Mouse (Mus musculus) natural killer cell, adult 2 months (primary cell): ENCODE data around the gene Katnal1.

Experiments
- DNase-seq, 2 experiments: peaks; one replicate each; pipeline ENCODE4 v3.0.0; 2022; ENCODE audit warnings: low spot score in 2 of 2

Katnal1 gene

GRCm38 (mm10) chr5:148879218-148879617 is 49.9 kb downstream of the Katnal1 start:
- peak in 1 of 2 experiments; percentile 36 for DNase-seq

DNA sequence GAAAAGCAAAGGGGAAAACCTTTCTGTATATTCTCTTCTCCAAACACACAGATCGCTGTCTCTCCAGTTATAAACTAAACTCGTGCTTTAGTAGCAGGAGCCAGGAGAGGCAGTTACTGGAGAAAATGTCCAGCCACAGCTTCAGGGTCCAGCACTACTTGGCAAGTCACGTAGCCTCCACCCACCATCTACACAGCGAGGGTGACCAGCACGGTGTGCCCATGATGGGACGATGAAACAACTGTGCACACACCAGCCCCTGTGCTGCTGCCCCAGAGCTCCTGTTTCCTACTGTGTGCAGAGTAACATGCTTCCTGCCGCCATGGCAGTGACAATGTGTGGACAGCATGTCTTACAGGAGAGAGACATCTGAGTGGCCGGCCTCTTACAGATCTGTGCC is 56.0 kb downstream of the Katnal1 start:
- DNase-seq = no peak

GRCm38 (mm10) chr5:148869583-148869982 is 59.5 kb downstream of the Katnal1 start:
- DNase-seq = no peak

DNA sequence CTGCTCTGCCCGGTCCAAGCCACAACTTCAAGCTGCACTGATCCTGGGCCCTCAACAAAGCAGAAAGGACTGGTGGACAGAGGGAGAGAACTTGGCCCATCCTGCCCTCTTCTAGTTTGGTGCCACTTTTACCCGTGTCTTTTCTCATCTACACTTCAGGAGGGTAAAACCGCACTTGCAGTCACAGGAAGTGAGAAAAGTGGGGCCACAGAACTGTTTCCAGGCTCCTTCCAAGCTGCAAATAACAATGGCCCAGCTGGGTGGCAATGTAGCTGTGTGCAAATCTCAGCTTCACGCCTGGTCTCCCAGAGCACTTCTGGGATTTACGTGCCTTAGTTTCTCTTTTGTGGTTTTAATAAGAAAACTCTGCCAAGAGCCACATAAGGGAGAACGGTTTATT is 61.4 kb downstream of the Katnal1 start:
- DNase-seq = peak; percentile 65 to 67

DNA sequence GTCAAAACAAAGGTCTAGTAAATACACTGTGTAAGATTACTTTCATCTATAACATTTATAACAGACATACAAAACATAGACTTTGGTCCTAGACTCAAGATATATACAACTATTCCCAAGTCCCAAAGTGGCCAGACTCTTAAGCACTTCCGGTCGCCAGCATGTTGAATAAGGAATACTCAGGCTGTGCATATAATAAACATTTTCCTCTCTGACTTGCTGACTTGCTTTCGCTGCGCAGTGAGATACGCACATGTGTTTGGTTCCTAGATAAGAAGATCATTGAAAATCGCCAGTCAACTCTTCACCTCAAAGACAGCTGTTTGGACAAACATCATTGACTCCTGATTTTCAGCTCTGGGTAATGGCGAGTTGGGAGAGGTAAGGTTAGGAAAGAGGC is 61.9 kb downstream of the Katnal1 start:
- no peak for DNase-seq

- peak; percentile 75 to 86 for DNase-seq
These were observed 62.5 kb downstream of the Katnal1 start for GRCm38 (mm10) chr5:148866571-148866970.

DNA sequence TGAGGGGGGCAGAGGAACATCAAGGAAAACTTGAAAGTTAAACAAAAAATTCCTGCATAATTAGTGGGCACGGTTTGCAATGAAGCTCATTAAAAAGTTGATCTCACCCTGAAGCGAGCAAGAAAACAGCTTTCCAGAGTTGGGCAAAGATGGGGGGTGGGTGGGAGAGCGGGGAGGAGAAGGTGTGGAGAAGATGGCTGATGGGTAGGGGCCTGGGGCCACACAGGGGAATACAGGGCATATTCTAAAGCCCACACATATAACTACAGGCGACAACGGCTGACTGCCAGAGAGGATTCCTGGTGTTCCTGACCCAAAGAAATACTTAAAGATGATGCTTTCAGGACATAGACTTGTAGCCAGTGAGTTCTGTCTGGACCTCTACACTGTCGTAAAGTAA is 65.7 kb downstream of the Katnal1 start:
- DNase-seq = no peak

GRCm38 (mm10) chr5:148862853-148863252 is 66.3 kb downstream of the Katnal1 start:
- DNase-seq = no peak

- DNase-seq = no peak
These were observed 67.0 kb downstream of the Katnal1 start for GRCm38 (mm10) chr5:148862136-148862535.

DNA sequence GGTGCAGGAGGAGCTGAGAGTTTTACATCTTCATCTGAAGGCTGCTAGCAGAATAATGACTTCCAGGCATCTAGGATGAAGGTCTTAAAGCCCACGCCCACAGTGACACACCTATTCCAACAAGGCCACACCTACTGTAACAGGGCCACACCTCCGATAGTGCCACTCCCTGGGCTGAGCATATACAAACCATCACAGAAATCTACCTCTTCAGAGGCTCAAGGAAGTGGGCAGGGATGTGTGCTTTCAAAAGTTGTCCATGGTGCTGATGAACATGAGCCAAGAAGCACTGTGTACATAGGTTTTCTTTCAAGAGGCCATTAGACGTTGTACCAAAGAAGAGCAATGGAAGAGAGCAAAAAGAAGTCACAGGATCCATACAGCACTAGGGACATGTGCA is 71.6 kb downstream of the Katnal1 start:
- DNase-seq = no peak

DNA sequence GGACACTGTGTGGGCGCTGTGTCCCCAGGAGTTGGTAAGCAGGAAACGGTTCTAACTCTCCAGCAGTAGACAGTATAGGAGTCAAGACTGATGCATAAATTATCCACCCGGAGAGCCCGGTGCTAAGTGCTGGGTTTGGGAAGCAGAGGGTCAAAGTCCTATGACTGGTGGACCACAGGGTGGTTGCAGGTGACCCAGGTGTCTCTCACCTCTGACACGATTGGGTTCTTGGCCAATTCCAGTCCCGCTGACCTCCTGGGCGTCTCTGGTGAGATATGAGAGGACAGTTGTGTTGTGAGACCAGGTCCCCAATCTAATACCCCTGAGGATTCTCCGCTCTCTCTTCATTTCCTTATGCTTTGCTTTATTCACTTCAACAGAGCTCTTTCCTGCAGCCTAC is 74.1 kb downstream of the Katnal1 start:
- DNase-seq = no peak

DNA sequence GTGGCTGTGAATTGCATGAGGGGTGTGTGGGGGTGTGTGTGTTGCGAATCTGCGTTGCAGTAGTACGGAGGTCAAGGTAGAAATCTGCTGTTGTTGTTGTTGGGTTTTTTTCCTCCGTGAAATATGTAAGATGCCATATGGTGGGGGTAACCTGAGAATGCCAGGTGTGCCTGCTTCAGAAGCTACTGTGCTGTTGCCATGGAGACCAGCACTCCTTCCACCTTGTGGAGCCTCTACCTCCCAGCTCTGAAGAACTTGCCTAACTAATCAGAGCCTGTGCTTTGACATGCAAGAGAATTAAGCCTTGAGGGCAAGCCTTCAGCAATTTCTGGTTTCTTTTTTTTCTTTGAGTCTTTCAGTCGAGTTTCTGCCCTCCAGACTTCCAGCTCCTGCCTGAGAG is 75.0 kb downstream of the Katnal1 start:
- DNase-seq = no peak

DNA sequence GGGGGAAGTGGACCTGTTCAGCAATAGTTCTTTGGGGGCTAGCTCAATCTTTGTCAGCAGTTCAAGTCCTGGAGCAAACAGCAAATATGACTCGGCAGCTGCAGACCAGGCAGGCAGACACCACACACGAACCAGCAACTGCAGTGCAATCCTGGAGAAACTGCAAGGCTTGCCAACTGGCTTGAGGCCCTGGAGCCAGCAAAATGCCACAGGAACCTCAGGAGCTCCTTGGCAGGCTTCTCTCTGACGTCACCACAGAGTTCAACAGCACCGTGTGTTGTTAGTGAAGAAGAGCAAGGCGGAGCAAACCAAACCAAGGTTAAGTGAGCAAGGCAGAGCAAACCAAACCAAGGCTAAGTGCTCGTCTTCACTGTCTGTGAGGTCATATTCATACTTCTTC is 79.6 kb downstream of the Katnal1 start:
- no peak for DNase-seq

DNA sequence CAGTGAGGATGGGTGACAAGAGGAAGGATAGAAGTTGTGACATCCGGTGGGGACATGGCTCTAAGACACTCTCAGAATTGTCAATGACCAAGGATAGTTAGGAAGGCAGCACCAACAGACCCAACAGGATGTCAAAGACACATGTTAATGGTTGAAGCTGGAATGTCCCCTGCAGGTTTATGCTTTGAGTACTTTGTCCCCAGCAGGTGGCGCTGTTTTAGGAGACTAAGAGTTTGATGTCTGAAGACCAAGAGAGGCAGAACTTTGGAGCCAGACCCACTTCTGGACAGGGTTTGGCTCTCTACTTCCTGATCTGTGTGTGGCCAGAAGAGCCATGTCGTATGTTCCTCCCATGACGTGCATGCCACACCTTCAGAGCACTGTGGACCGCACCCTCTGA is 82.1 kb downstream of the Katnal1 start:
- peak; percentile 18 to 38 for DNase-seq

- peak in 1 of 2 experiments; percentile 26 for DNase-seq
These were observed 92.1 kb downstream of the Katnal1 start for GRCm38 (mm10) chr5:148837069-148837468.

DNA sequence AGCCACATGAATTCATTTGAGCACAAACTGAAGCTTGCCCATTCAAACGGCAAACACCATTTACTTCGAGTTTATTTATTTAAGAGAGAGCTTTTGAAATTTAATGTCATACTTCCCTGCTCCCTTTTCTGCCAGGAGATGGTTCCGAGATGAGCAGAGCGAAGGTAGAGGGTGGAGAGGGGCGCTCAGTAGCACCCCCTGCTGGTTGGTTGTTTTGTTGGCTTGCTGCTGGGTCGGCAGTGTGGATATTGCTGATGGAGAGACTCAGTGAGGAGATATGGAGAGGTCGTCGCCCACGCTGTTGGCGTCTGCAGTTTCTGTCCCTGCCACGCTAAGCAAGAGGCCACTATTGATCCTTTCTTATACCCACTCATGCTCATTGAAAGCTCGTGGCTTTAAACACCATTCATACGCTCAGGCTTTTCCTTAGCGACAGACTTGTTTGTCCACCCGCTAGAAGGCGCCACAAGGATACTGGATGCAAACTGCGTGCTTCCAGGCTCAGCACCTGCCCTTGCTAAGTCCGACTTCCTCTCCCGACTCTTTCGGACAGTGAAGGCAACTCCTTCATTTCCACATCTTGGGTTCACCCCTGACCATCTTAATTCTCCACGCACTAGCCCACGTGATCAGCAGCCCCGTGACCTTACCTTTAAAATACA is 97.4 kb downstream of the Katnal1 start:
- peak; percentile 70 to 84 for DNase-seq

- no peak for DNase-seq
These were observed 98.0 kb downstream of the Katnal1 start for GRCm38 (mm10) chr5:148831141-148831547.

DNA sequence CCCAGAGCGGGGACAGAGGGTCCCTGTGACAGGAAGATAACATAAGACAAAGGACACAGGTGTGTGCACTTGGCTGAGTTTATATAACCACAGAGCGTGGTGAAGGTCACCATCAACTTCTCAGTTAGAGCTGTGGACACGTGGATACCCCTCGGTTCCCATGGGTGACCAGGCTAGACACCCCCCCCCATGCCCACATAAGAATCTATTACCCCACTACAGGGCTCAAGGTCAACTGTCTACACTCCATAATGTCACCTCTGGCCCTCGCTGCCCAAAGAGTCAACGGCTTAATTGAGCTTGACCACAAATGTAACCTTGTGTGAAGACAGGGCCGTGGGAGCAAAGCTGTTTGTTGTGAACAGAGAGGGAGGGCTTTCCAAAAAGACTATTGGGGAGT is 103.4 kb downstream of the Katnal1 start:
- DNase-seq = peak in 1 of 2 experiments; percentile 15

GRCm38 (mm10) chr5:148822772-148823171 is 106.3 kb downstream of the Katnal1 start:
- no peak for DNase-seq
